Mouse (Mus musculus) thymus, adult 18-20 months (tissue): ENCODE measurements around the gene Galnt9.

Experiments used
- DNase-seq, 2 experiments: peaks; one replicate each; pipeline ENCODE4 v3.0.0; 2022; ENCODE audit warnings: mixed read lengths in 2 of 2

Galnt9 gene

GRCm38 (mm10) chr5:110540947-110541346 is 3.2 kb upstream of the Galnt9 start:
- no peak for DNase-seq

GRCm38 (mm10) chr5:110541456-110541855 is 2.7 kb upstream of the Galnt9 start:
- no peak for DNase-seq

GRCm38 (mm10) chr5:110544691-110545069 is 525 bp downstream of the Galnt9 start:
- no peak for DNase-seq

GRCm38 (mm10) chr5:110545311-110545710 is 1.2 kb downstream of the Galnt9 start:
- no peak for DNase-seq

GRCm38 (mm10) chr5:110546136-110546535 is 2.0 kb downstream of the Galnt9 start:
- no peak for DNase-seq

- DNase-seq: no peak
These were observed 2.7 kb downstream of the Galnt9 start for GRCm38 (mm10) chr5:110546726-110547406.

- DNase-seq: no peak
These were observed 4.3 kb downstream of the Galnt9 start for GRCm38 (mm10) chr5:110548446-110548845.

- no peak for DNase-seq
These were observed 6.0 kb downstream of the Galnt9 start for GRCm38 (mm10) chr5:110550189-110550588.

GRCm38 (mm10) chr5:110550841-110551240 is 6.7 kb downstream of the Galnt9 start:
- no peak for DNase-seq

- DNase-seq: no peak
These were observed 7.8 kb downstream of the Galnt9 start for GRCm38 (mm10) chr5:110552005-110552404.

GRCm38 (mm10) chr5:110553315-110553714 is 9.2 kb downstream of the Galnt9 start:
- no peak for DNase-seq

GRCm38 (mm10) chr5:110555198-110555597 is 11.0 kb downstream of the Galnt9 start:
- no peak for DNase-seq

GRCm38 (mm10) chr5:110558368-110558767 is 14.2 kb downstream of the Galnt9 start:
- DNase-seq: no peak

GRCm38 (mm10) chr5:110559679-110560078 is 15.5 kb downstream of the Galnt9 start:
- DNase-seq: no peak

GRCm38 (mm10) chr5:110562741-110563326 is 18.7 kb downstream of the Galnt9 start:
- no peak for DNase-seq

GRCm38 (mm10) chr5:110564986-110565644 is 21.0 kb downstream of the Galnt9 start:
- DNase-seq: no peak

- DNase-seq: no peak
These were observed 23.4 kb downstream of the Galnt9 start for GRCm38 (mm10) chr5:110567547-110567946.

- DNase-seq: no peak
These were observed 30.7 kb downstream of the Galnt9 start for GRCm38 (mm10) chr5:110574888-110575287.

- no peak for DNase-seq
These were observed 35.1 kb downstream of the Galnt9 start for GRCm38 (mm10) chr5:110579296-110579695.

GRCm38 (mm10) chr5:110580569-110581239 is 36.5 kb downstream of the Galnt9 start:
- no peak for DNase-seq

GRCm38 (mm10) chr5:110582647-110583538 is 38.7 kb downstream of the Galnt9 start:
- no peak for DNase-seq

- no peak for DNase-seq
These were observed 43.3 kb downstream of the Galnt9 start for GRCm38 (mm10) chr5:110587467-110587866.

- no peak for DNase-seq
These were observed 45.7 kb downstream of the Galnt9 start for GRCm38 (mm10) chr5:110589833-110590232.
